Mouse (Mus musculus) intestine, embryonic 14.5 days (tissue): ENCODE data around the gene Tmem259. TPM values are rescaled to one million over a fixed set of nuclear protein-coding genes. Genes with fewer than 3 reads are reported as not detected.
A peak's percentile ranks its signal among the peaks of the same experiment; 100 is the strongest.

Source experiments
- ATAC-seq: fragments of 200-750 bp; cut with Nextera tagmentation; replicated peaks from 2 replicates; pipeline ENCODE4 v1.8.0; 2017; ENCODE audit warnings: low read depth, moderate number of reproducible peaks, moderate TSS enrichment, moderate library complexity; ENCODE audit not compliant: low FRiP score, low TSS enrichment
- DNase-seq: peaks from one replicate; pipeline ENCODE4 v3.0.0-alpha.2; 2018; ENCODE audit warnings: low spot score
- H3K27ac ChIP-seq: fragments of 300-500 bp; sonication (generic); 2 replicates; pipeline ENCODE4 v1.5.1; 2014; ENCODE audit warnings: low read depth, mild to moderate bottlenecking, control low read depth
- H3K27me3 ChIP-seq: fragments of 300-500 bp; sonication (generic); replicated peaks from 2 replicates; pipeline ENCODE4 v1.6.1; 2014; ENCODE audit warnings: low read length, control low read depth; ENCODE audit not compliant: control insufficient read depth, insufficient read depth
- H3K36me3 ChIP-seq: fragments of 300-500 bp; sonication (generic); 2 replicates; pipeline ENCODE4 v1.6.1; 2014; ENCODE audit warnings: low read length, control low read depth; ENCODE audit not compliant: control insufficient read depth, insufficient read depth
- H3K4me1 ChIP-seq: fragments of 300-500 bp; sonication (generic); replicated peaks from 2 replicates; pipeline ENCODE4 v1.6.1; 2014; ENCODE audit warnings: low read length, control low read depth, mixed read lengths; ENCODE audit not compliant: control insufficient read depth, insufficient read depth
- H3K4me2 ChIP-seq: fragments of 300-500 bp; sonication (generic); 2 replicates; pipeline ENCODE4 v1.6.1; 2014; ENCODE audit warnings: low read length
- H3K4me3 ChIP-seq: fragments of 300-500 bp; sonication (generic); 2 replicates; pipeline ENCODE4 v1.5.1; 2014; ENCODE audit warnings: low read depth, low read length, control low read depth, mixed read lengths
- H3K9ac ChIP-seq: fragments of 300-500 bp; sonication (generic); 2 replicates; pipeline ENCODE4 v1.6.1; 2014; ENCODE audit warnings: mild to moderate bottlenecking, low read length
- H3K9me3 ChIP-seq: fragments of 300-500 bp; sonication (generic); 2 replicates; pipeline ENCODE4 v1.6.1; 2016; ENCODE audit warnings: low read length, control low read depth; ENCODE audit not compliant: control insufficient read depth
- WGBS: fragments of 180-500 bp; shearing (Covaris S2); extraction: QIAGEN DNeasy Blood & Tissue Kit; methylation state at CpG from one replicate; pipeline ENCODE4 v1.1.7; 2014; 5-methylcytosine and 5-hydroxymethylcytosine counted together
- polyA plus RNA-seq: library from polyadenylated mRNA; unstranded; fragments of >200 nt; fragmentation: Nextera tagmentation; extraction: Ambion mirVana; gene quantifications from 2 replicates; pipeline ENCODE4 v1.2.1, GENCODE M21; 2014

Tmem259 gene
- polyA plus RNA-seq, 1 experiment from 2014 or later, result 17.5 TPM

- Histone ChIP-seq H3K9me3 (no peaks in the 10 kb centered on the region), H3K27ac (no peak overlapping the region), H3K4me3 (no peak overlapping the region), H3K4me1 (peaks cover 36% of the 10 kb centered on the region), H3K36me3 (peaks cover 33% of the 10 kb centered on the region), H3K27me3 (no peaks in the 10 kb centered on the region), H3K9ac (0 out of 2 replicates have a peak overlapping the region, but pooled peaks have one; percentile 7), H3K4me2 (no peak overlapping the region)
- ATAC-seq (no peak), DNase-seq (no peak)
- 87% methylated on average over 18 of the region's 18 CpGs for WGBS
Observed at GRCm38 (mm10) chr10:79929967-79930825, 53.9 kb downstream of the Tmem259 start.

DNA sequence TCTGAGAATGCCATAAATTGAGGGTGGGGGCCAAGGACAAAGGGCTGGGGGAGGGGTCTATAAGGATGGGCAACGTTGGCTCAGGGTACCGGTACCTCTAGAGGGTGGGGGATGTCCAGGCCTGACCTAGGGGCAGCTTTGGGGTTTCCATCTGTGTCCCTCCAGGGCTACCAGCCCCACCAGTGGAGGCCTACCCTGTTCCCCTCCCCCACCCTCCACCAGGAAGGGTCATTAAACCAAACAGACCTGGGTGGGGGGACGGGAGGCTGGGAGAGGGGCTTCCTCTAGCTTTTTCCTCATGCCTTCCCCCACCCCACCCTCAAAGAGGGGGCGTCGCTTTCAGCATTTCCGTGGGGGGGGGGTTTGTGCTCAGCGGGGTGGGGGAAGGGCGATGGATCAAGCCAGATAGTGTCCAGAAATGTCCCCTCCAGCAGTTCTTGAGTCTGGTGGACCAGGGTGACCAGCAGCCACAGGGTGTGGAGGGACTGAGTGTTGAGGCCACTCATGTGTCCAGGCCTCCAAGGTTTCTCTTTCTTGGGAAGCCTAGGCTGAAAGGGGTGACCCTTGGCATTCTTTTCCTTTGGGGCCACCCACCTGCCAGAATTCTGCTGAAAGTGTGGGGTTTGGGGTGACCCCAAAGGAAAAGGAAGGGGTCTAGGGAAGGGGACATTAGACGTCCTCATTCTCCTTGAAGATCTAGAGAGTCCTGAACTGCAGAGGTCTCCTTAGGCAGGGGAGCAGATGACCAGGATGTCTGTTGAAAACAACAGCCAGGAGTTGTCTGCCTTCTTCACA, 55.0 kb downstream of the Tmem259 start:
- WGBS, result 15% methylated on average over 9 of the region's 9 CpGs
- DNase-seq, result peak; percentile 55
- peak overlapping the region; percentile 88 for H3K4me2 ChIP-seq
- no peaks in the 10 kb centered on the region for H3K9me3 ChIP-seq
- peak overlapping the region; percentile 46; the same call in 1 of the 2 replicates for H3K9ac ChIP-seq
- H3K27ac ChIP-seq, result peak overlapping the region; percentile 54; the same call in 1 of the 2 replicates
- no peaks in the 10 kb centered on the region for H3K27me3 ChIP-seq
- peak overlapping the region; percentile 58 for H3K4me3 ChIP-seq
- no peak for ATAC-seq
- H3K4me1 ChIP-seq, result peaks cover 33% of the 10 kb centered on the region
- H3K36me3 ChIP-seq, result peaks cover 30% of the 10 kb centered on the region

GRCm38 (mm10) chr10:79928030-79928694, 56.0 kb downstream of the Tmem259 start:
- Histone ChIP-seq H3K27ac (peak overlapping the region; percentile 80), H3K4me1 (peaks cover 32% of the 10 kb centered on the region), H3K9ac (peak overlapping the region; percentile 76), H3K4me3 (peak overlapping the region; percentile 58), H3K36me3 (peaks cover 23% of the 10 kb centered on the region), H3K27me3 (no peaks in the 10 kb centered on the region; the same call in 1 of the 2 replicates), H3K9me3 (no peaks in the 10 kb centered on the region), H3K4me2 (peak overlapping the region; percentile 88)
- ATAC-seq (no peak), DNase-seq (peak; percentile 79)
- under 1% methylated on average over 29 of the region's 29 CpGs for WGBS

DNA sequence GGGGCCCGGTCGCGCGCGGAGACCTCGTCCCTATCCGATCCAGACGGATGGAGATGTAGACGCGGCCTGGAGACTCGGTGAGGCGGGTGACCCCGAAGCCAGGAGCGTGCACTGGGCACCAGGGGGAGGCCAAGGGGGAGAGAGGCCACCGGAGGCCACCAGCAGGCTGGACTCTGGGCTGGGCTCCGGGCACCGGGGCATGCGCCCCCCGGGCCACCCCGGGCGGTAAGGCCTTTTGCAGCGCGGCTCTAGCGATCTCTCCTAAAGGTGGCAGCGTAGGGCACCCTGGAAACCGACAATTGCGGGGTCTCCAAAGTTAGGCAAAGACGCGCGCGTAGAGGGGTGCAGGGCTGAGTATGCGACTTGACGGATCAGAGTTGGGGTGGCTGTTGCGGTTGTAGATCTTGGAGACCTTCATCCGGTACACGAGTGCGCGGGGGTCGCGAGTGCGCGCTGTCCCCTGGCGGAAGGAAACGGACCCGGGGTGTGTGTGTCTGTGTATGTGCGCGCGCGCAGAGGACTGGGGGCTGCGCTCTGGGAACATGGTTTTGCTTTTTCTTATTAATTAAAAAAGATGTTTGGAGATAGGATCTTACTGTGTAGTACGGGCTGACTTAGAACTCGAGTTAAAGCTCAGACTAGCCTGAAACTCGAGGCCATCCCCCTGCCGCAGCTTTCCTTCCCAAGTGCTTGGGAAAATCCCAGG, 56.7 kb downstream of the Tmem259 start:
- peaks cover 27% of the 10 kb centered on the region for H3K4me1 ChIP-seq
- no peaks in the 10 kb centered on the region for H3K9me3 ChIP-seq
- H3K9ac ChIP-seq, result peak overlapping the region; percentile 76
- peaks cover 7% of the 10 kb centered on the region; the same call in 1 of the 2 replicates for H3K27me3 ChIP-seq
- ATAC-seq, result peak; percentile 21; the same call in 1 of the 2 replicates
- H3K27ac ChIP-seq, result peak overlapping the region; percentile 80
- 1% methylated on average over 53 of the region's 54 CpGs for WGBS
- H3K4me3 ChIP-seq, result peak overlapping the region; percentile 58
- peaks cover 19% of the 10 kb centered on the region for H3K36me3 ChIP-seq
- H3K4me2 ChIP-seq, result peak overlapping the region; percentile 88
- peak; percentile 87 for DNase-seq

GRCm38 (mm10) chr10:79926491-79927323, 57.4 kb downstream of the Tmem259 start, which contains the start of gene Arid3a:
TSS of gene Arid3a (plus strand) at chr10:79927043.
- Histone ChIP-seq H3K27ac (peak within 1 kb of the TSS; percentile 80), H3K9ac (peak within 1 kb of the TSS; percentile 76), H3K9me3 (no peaks in the 10 kb centered on the region), H3K36me3 (peaks cover 12% of the 10 kb centered on the region), H3K27me3 (peaks cover 14% of the 10 kb centered on the region), H3K4me3 (peak within 1 kb of the TSS; percentile 58), H3K4me1 (peaks cover 22% of the 10 kb centered on the region), H3K4me2 (peak within 1 kb of the TSS; percentile 88)
- DNase-seq (peak; percentile 95), ATAC-seq (peak; percentile 83)
- under 1% methylated on average over 63 of the region's 63 CpGs for WGBS

DNA sequence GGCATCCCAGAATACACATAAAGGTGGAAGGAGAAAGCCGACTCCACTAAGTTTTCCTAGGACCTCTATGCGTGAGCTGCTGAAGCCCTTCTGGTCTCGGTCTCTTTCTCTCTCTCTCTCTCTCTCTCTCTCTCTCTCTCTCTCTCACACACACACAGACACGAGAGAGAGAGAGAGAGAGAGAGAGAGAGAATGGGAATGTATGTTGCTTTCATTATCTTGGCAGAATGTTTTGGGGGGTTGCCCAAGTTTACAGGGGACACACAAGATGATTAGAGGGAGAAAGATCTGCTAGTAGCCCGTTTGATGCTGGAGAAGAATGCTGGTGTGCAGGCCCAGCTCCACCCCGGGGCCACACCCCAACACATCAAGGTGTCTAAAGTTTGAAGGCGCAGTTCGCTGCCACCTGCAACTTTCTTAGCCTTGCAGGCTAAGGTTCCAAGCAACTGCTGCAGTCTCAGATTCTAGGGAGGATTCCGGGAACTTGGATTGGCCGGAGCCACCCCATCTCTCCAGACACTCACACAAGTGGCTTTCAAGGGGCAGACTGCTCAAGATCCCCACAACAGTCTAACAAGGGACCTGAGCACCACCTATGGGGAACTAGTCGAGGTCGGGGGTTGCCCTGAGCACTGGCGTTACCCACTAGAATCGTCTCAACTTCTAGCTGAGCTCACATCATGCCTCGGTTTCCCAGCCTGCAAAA, 58.2 kb downstream of the Tmem259 start:
- H3K4me1 ChIP-seq, result peaks cover 27% of the 10 kb centered on the region
- peak overlapping the region; percentile 76 for H3K9ac ChIP-seq
- H3K4me3 ChIP-seq, result peak overlapping the region; percentile 58
- peaks cover 5% of the 10 kb centered on the region; the same call in 1 of the 2 replicates for H3K36me3 ChIP-seq
- H3K4me2 ChIP-seq, result peak overlapping the region; percentile 88
- WGBS, result 5% methylated on average over 15 of the region's 15 CpGs
- H3K27ac ChIP-seq, result peak overlapping the region; percentile 80; the same call in 1 of the 2 replicates
- DNase-seq (peak; percentile 69), ATAC-seq (no peak)
- H3K27me3 ChIP-seq, result peaks cover 22% of the 10 kb centered on the region
- H3K9me3 ChIP-seq, result no peaks in the 10 kb centered on the region
